Mouse (Mus musculus) thymus, postnatal 25 days (tissue): ENCODE measurements around the gene Ankrd60.

Experiments
- DNase-seq: peaks from one replicate; pipeline ENCODE4 v3.0.0; 2022

Ankrd60 gene

GRCm38 (mm10) chr2:173583455-173583854 lies 5.3 kb upstream of the Ankrd60 start:
- peak; percentile 55 for DNase-seq

GRCm38 (mm10) chr2:173582903-173583302 lies 4.7 kb upstream of the Ankrd60 start:
- no peak for DNase-seq

GRCm38 (mm10) chr2:173581096-173581495 lies 2.9 kb upstream of the Ankrd60 start:
- no peak for DNase-seq

- no peak for DNase-seq
Observed at GRCm38 (mm10) chr2:173578595-173578994, 430 bp upstream of the Ankrd60 start.

GRCm38 (mm10) chr2:173564179-173564578 lies 14.0 kb downstream of the Ankrd60 start:
- DNase-seq: no peak

GRCm38 (mm10) chr2:173563336-173563735 lies 14.8 kb downstream of the Ankrd60 start:
- DNase-seq: no peak

GRCm38 (mm10) chr2:173561851-173562442 lies 16.2 kb downstream of the Ankrd60 start:
- peak; percentile 78 for DNase-seq

- DNase-seq: no peak
Observed at GRCm38 (mm10) chr2:173558754-173559396, 19.3 kb downstream of the Ankrd60 start.

GRCm38 (mm10) chr2:173553863-173554262 lies 24.3 kb downstream of the Ankrd60 start:
- peak; percentile 61 for DNase-seq

- DNase-seq: no peak
Observed at GRCm38 (mm10) chr2:173550681-173551080, 27.5 kb downstream of the Ankrd60 start.

GRCm38 (mm10) chr2:173549236-173549635 lies 28.9 kb downstream of the Ankrd60 start:
- no peak for DNase-seq

- peak; percentile 87 for DNase-seq
Observed at GRCm38 (mm10) chr2:173545992-173546703, 32.0 kb downstream of the Ankrd60 start.

GRCm38 (mm10) chr2:173542716-173543115 lies 35.4 kb downstream of the Ankrd60 start:
- no peak for DNase-seq

- no peak for DNase-seq
Observed at GRCm38 (mm10) chr2:173541748-173542147, 36.4 kb downstream of the Ankrd60 start.

GRCm38 (mm10) chr2:173539781-173540180 lies 38.4 kb downstream of the Ankrd60 start:
- DNase-seq: no peak

- no peak for DNase-seq
Observed at GRCm38 (mm10) chr2:173535886-173536285, 42.3 kb downstream of the Ankrd60 start.

GRCm38 (mm10) chr2:173535390-173535789 lies 42.8 kb downstream of the Ankrd60 start:
- DNase-seq: no peak

GRCm38 (mm10) chr2:173534581-173534980 lies 43.6 kb downstream of the Ankrd60 start:
- DNase-seq: peak; percentile 52

GRCm38 (mm10) chr2:173532711-173533462 lies 45.3 kb downstream of the Ankrd60 start:
- no peak for DNase-seq

- DNase-seq: no peak
Observed at GRCm38 (mm10) chr2:173528493-173528892, 49.7 kb downstream of the Ankrd60 start.

GRCm38 (mm10) chr2:173522376-173522775 lies 55.8 kb downstream of the Ankrd60 start, which contains the start of gene 1700021F07Rik:
1700021F07Rik (plus strand) TSS chr2:173522586.
- no peak for DNase-seq
